Mouse (Mus musculus) ES-Bruce4 (cell line): ENCODE measurements around the gene Nectin4.

Experiments
- CTCF ChIP-seq: IDR thresholded peaks from one replicate; pipeline ENCODE4 v1.8.1; 2011; ENCODE audit warnings: low read depth, low read length
- EP300 ChIP-seq: IDR thresholded peaks from 2 replicates; pipeline ENCODE4 v1.6.1; 2011; ENCODE audit warnings: low read depth, low read length; ENCODE audit not compliant: insufficient read depth
- POLR2A ChIP-seq: IDR thresholded peaks from one replicate; pipeline ENCODE4 v1.8.1; 2011; ENCODE audit warnings: low read length; ENCODE audit not compliant: insufficient read depth

DNA sequence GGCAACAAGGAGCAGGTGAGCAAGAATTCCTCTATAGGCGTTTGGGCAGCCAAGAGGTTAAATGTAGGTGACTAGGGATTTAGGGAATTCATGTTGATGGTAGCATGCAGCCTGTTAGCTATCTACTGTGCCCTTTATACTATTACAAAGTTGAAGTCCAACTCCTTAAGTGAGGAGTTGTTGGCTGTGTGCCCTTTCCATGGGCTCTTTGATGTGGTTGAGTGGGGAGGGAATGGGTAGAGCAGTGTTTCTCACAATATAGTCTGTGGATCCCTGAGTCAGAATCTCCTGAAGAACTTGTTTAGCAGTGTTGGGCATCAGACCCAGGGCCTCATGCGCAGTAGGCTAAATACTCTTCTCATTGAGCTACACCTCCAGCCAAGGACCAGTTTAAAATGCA lies 13.1 kb upstream of the Nectin4 start:
- no peak for TF ChIP-seq POLR2A
- no peak for TF ChIP-seq CTCF
- TF ChIP-seq EP300, result no peak
